Mouse (Mus musculus) inflammation-experienced regulatory T-cells, adult 6 months (primary cell): ENCODE results near the gene Dusp15. TPM values are rescaled to one million over a fixed set of nuclear protein-coding genes. Genes with fewer than 3 reads are reported as not detected.

ENCODE experiments used
- ATAC-seq: one replicate; pipeline ENCODE4 v1.8.0; 2017
- polyA plus RNA-seq, 3 experiments: library from polyadenylated mRNA; unstranded; fragments of 100-300 nt; shearing (Covaris generic); gene quantifications; one replicate each; pipeline ENCODE4 v1.2.1; 2017

The Dusp15 gene
- not detected for polyA plus RNA-seq

GRCm38 (mm10) chr2:152951065-152951849 is at the start of gene Dusp15:
Gene Dusp15, minus strand, starts transcription at chr2:152951698.
- ATAC-seq, result no peak

GRCm38 (mm10) chr2:152997046-152997445 is 45.5 kb upstream of the Dusp15 start:
- ATAC-seq, result no peak

- no peak for ATAC-seq
Measured at GRCm38 (mm10) chr2:152991529-152991928, 40.0 kb upstream of the Dusp15 start.

GRCm38 (mm10) chr2:152985582-152985981 is 34.1 kb upstream of the Dusp15 start:
- no peak for ATAC-seq

GRCm38 (mm10) chr2:152976991-152977390 is 25.5 kb upstream of the Dusp15 start:
- no peak for ATAC-seq

GRCm38 (mm10) chr2:152965555-152965954 is 14.1 kb upstream of the Dusp15 start:
- no peak for ATAC-seq

- ATAC-seq, result peak; percentile 48
Measured at GRCm38 (mm10) chr2:152962091-152962793, 10.7 kb upstream of the Dusp15 start, which contains the start of gene Ttll9. Gene Ttll9, plus strand, starts transcription at chr2:152962485.

GRCm38 (mm10) chr2:152958116-152958515 is 6.6 kb upstream of the Dusp15 start:
- no peak for ATAC-seq

GRCm38 (mm10) chr2:152951850-152952720 is 587 bp upstream of the Dusp15 start:
- ATAC-seq, result no peak

- ATAC-seq, result no peak
Measured at GRCm38 (mm10) chr2:152950358-152951064, 987 bp downstream of the Dusp15 start.

- no peak for ATAC-seq
Measured at GRCm38 (mm10) chr2:152948438-152949020, 3.0 kb downstream of the Dusp15 start.

- no peak for ATAC-seq
Measured at GRCm38 (mm10) chr2:152947098-152947497, 4.4 kb downstream of the Dusp15 start.

GRCm38 (mm10) chr2:152944013-152944412 is 7.5 kb downstream of the Dusp15 start:
- ATAC-seq, result no peak

GRCm38 (mm10) chr2:152943568-152943967 is 7.9 kb downstream of the Dusp15 start:
- no peak for ATAC-seq

- ATAC-seq, result no peak
Measured at GRCm38 (mm10) chr2:152942898-152943515, 8.5 kb downstream of the Dusp15 start.

- no peak for ATAC-seq
Measured at GRCm38 (mm10) chr2:152941776-152942175, 9.7 kb downstream of the Dusp15 start.

GRCm38 (mm10) chr2:152941106-152941505 is 10.4 kb downstream of the Dusp15 start:
- ATAC-seq, result no peak

- no peak for ATAC-seq
Measured at GRCm38 (mm10) chr2:152939846-152940245, 11.7 kb downstream of the Dusp15 start.

GRCm38 (mm10) chr2:152933614-152934013 is 17.9 kb downstream of the Dusp15 start:
- ATAC-seq, result no peak

- ATAC-seq, result no peak
Measured at GRCm38 (mm10) chr2:152933048-152933447, 18.4 kb downstream of the Dusp15 start, which contains the start of gene Foxs1. Gene Foxs1, minus strand, starts transcription at chr2:152933208.

- ATAC-seq, result no peak
Measured at GRCm38 (mm10) chr2:152931456-152932160, 19.9 kb downstream of the Dusp15 start.
